Mouse (Mus musculus): Measurements from ENCODE around the gene Dedd.

DNA sequence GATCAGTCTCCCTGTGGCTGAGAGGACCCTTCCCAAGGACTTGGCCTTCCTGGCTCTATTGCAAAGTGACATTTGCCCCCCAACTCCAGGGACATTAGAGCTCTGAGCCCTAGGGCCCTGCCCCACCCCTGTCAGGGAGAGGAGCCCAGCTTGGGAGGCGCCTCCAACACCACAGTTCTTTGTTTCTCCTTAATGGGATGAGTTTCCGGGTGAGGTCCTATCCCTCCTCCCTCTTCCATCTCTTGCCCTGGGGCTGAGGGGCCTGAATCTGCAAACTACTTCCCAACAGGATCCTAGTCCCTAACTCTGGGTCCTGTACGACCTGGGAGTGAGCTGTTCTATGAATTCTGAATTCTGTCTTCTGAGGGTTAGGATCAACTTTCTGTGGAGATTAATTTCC, 43.9 kb downstream of the Dedd start:
- no peak for TF ChIP-seq CTCF (IDR thresholded peaks at IDR 0.05; ENCODE audit: extremely low read depth, insufficient read depth, insufficient read length, insufficient replicate concordance)
- no peak for TF ChIP-seq POLR2A (IDR thresholded peaks at IDR 0.05; ENCODE audit: low read depth, low read length)
